Mouse (Mus musculus) adrenal gland, adult 8-10 months (tissue): ENCODE results near the gene Tspo. TPM values are rescaled to one million over a fixed set of nuclear protein-coding genes. Genes with fewer than 3 reads are reported as not detected.

ENCODE experiments used
- microRNA-seq, 2 experiments: library from miRNA; unstranded; fragments of <30 nt; microRNA quantifications; one replicate each; pipeline ENCODE4 v1.2.0; 2022
- total RNA-seq, 4 experiments: library from RNA; stranded (reverse); gene quantifications; 2 replicates each; pipeline ENCODE4 v1.2.4; 2022

The Tspo gene
- total RNA-seq, 4 experiments from 2014 or later = 480 to 546 (median 516) TPM

Small RNAs within 50 kb of the gene (microRNA-seq; reads per million reads assigned to microRNA genes)
- gene Gm24575 = 0 reads per million in 2 experiments

Other genes with a start within 250 kb of the Tspo start
- 10 to 100 TPM; 28.9 to 47.7 (median 40.1) TPM for gene Arfgap3, start 213.3 kb upstream of the Tspo start, total RNA-seq
- 100 to 1,000 TPM in 2 of 4 experiments, 10 to 100 TPM in 2; 88.4 to 126 (median 102) TPM for gene Pacsin2, start 99.0 kb upstream of the Tspo start, total RNA-seq
- 10 to 100 TPM in 2 of 4 experiments, 1 to 10 TPM in 2; 9.8 to 16.5 (median 13.1) TPM for gene Ttll1, start 52.7 kb upstream of the Tspo start, total RNA-seq
- 1 to 10 TPM; 3.1 to 8.1 (median 5.4) TPM for gene Bik, start 36.7 kb upstream of the Tspo start, total RNA-seq
- gene Mcat, start 195 bp downstream of the Tspo start, total RNA-seq = 10 to 100 TPM; 38.4 to 51.7 (median 43.9) TPM
- 10 to 100 TPM; 38.9 to 46.7 (median 42.5) TPM for gene Ttll12, start 31.6 kb downstream of the Tspo start, total RNA-seq
- 1 to 10 TPM; 4.1 to 6.4 (median 6.0) TPM for gene Scube1, start 161.4 kb downstream of the Tspo start, total RNA-seq
- gene Mpped1, start 215.9 kb downstream of the Tspo start, total RNA-seq = under 1 TPM in 2 of 4 experiments, not detected in 2; 0.17 to 0.40 TPM